Mouse (Mus musculus) stomach, embryonic 16.5 days (tissue): ENCODE measurements around the gene Tcp10c. TPM values are rescaled to one million over a fixed set of nuclear protein-coding genes. Genes with fewer than 3 reads are reported as not detected.

Source experiments
- polyA plus RNA-seq: library from polyadenylated mRNA; unstranded; fragments of >200 nt; fragmentation: Nextera tagmentation; extraction: Ambion mirVana; gene quantifications from 2 replicates; pipeline ENCODE4 v1.2.1, GENCODE M21; 2015

The Tcp10c gene
- polyA plus RNA-seq, 1 experiment from 2014 or later, result not detected

Other genes with a start within 250 kb of the Tcp10c start
- gene Unc93a, start 222.8 kb upstream of the Tcp10c start, polyA plus RNA-seq, result not detected in 2 replicates
- gene Smok2a, start 133.4 kb upstream of the Tcp10c start, polyA plus RNA-seq, result not detected in 2 replicates
- not detected in 2 replicates for gene Smok2b, start 124.3 kb upstream of the Tcp10c start, polyA plus RNA-seq